Mouse (Mus musculus): ENCODE data around the gene Zbtb9. TPM values are rescaled to one million over a fixed set of nuclear protein-coding genes. Genes with fewer than 3 reads are reported as not detected.

Zbtb9 gene
- polyA plus RNA-seq, 1 experiment from 2014 or later, result 12.8 TPM

DNA sequence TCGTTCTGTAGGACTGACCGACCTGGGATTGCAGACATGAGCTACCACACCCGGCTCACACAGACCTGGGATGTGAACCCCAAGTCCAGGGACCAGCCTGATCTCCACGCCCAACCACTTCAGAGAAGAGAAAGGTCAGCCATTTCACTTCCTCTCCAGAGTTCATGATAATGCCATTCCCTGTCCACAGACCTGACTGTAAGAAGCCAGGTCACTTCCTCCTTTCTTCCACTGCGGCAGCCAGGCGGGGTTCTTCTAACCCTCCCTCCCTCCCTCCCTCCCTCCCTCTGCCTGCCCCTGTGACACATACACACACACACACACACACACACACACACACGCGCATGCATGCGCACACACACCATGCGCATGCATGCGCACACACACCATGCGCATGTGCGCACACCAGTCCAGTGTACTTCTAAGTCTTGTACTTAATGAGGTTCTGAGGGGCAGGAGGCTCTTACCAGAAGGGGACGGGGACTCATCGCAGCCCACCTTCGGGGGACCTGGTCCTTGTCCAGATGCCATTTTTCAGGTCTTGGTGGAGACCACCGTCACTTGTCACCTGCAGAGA lies 52.4 kb downstream of the Zbtb9 start:
- ATAC-seq (ENCODE audit: low FRiP score, low TSS enrichment), result no peak
- Histone ChIP-seq H3K27me3 (ENCODE audit: control insufficient read depth, insufficient read depth, low read length) (no peaks in the 10 kb centered on the region), H3K9me3 (ENCODE audit: control insufficient read depth, low read length) (no peaks in the 10 kb centered on the region), H3K36me3 (ENCODE audit: control insufficient read depth, insufficient read depth, low read length) (peaks cover 49% of the 10 kb centered on the region), H3K27ac (ENCODE audit: low read depth, low read length) (no peak overlapping the region), H3K4me1 (ENCODE audit: control insufficient read depth, insufficient read depth, low read length) (peaks cover 10% of the 10 kb centered on the region), H3K9ac (ENCODE audit: low read depth, low read length) (no peak overlapping the region), H3K4me2 (replicated peaks; ENCODE audit: low read depth, low read length) (no peak overlapping the region), H3K4me3 (ENCODE audit: low read length) (no peak overlapping the region)
- 93% methylated on average over 17 of the region's 17 CpGs for WGBS

DNA sequence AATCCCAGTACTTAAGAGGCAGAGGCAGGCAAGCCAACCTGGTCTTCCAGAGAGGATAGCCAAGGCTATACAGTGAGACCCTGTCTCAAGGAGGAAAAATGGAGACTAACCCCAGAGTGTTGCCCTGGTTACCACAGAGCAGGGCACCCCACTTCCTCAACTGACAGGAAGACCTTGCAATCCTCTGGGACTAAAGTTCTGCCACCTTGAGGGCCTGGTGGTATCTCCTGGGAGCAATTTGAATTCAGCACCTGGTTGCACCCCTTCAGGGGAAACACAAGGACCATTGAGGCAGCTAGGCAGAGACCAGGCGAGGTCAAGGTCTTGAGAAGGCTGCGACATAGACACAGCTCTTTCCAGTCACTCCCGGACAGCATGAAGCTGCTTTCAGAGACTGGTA lies 53.0 kb downstream of the Zbtb9 start:
- H3K4me2 ChIP-seq (replicated peaks; ENCODE audit: low read depth, low read length), result no peak overlapping the region
- no peak for ATAC-seq (ENCODE audit: low FRiP score, low TSS enrichment)
- no peak overlapping the region for H3K9ac ChIP-seq (ENCODE audit: low read depth, low read length)
- H3K4me1 ChIP-seq (ENCODE audit: control insufficient read depth, insufficient read depth, low read length), result peaks cover 10% of the 10 kb centered on the region
- no peaks in the 10 kb centered on the region for H3K27me3 ChIP-seq (ENCODE audit: control insufficient read depth, insufficient read depth, low read length)
- no peak overlapping the region for H3K27ac ChIP-seq (ENCODE audit: low read depth, low read length)
- WGBS, result 93% methylated on average over 3 of the region's 3 CpGs
- H3K4me3 ChIP-seq (ENCODE audit: low read length), result no peak overlapping the region
- H3K36me3 ChIP-seq (ENCODE audit: control insufficient read depth, insufficient read depth, low read length), result peaks cover 44% of the 10 kb centered on the region
- no peaks in the 10 kb centered on the region for H3K9me3 ChIP-seq (ENCODE audit: control insufficient read depth, low read length)

DNA sequence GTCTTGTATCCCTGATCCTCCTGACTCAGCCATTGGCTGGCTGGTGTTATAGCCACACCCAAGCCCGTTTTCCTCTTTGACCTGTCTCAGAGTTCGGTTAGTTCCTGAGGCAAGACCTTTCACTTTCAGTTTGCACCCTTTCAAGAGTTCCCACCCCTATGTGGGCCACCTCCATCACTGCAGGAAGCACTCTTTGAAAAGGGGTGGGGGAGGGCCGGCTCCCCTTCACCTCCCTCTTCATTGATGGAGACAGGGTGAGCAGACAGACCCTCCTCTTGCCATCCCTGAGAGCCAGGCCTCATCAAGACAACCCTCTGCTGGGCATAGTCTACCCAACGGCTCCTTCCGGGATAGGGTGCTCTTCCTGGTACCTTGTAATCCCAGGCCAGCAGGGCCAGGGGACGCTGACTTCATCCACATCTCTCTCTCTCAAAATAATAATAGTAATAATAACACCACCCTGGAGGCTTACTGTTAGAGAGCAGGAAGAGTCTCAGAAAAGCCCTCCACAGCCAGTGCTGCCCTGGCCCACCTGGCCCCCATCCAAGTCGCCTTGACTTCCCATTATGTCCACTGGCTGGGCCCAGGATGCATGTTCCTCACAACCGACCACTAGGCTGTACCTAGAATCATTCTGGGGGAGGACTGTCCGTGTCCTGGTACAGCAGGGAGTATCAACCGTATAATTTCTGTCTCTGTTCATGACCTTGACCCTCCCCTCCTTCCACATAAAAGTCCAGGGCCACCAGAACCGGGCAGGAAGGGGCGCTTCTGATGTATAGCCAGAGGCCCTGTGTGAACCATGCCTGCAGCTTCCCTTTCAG lies 54.7 kb downstream of the Zbtb9 start:
- no peaks in the 10 kb centered on the region for H3K27me3 ChIP-seq (ENCODE audit: control insufficient read depth, insufficient read depth, low read length)
- peak overlapping the region; percentile 88 for H3K9ac ChIP-seq (ENCODE audit: low read depth, low read length)
- peak overlapping the region; percentile 93 for H3K4me2 ChIP-seq (replicated peaks; ENCODE audit: low read depth, low read length)
- ATAC-seq (ENCODE audit: low FRiP score, low TSS enrichment), result peak; percentile 17
- WGBS, result 23% methylated on average over 12 of the region's 12 CpGs
- H3K36me3 ChIP-seq (ENCODE audit: control insufficient read depth, insufficient read depth, low read length), result peaks cover 27% of the 10 kb centered on the region
- no peaks in the 10 kb centered on the region for H3K9me3 ChIP-seq (ENCODE audit: control insufficient read depth, low read length)
- H3K4me3 ChIP-seq (ENCODE audit: low read length), result peak overlapping the region; percentile 70
- peak overlapping the region; percentile 60 for H3K27ac ChIP-seq (ENCODE audit: low read depth, low read length)
- H3K4me1 ChIP-seq (ENCODE audit: control insufficient read depth, insufficient read depth, low read length), result peaks cover 10% of the 10 kb centered on the region

DNA sequence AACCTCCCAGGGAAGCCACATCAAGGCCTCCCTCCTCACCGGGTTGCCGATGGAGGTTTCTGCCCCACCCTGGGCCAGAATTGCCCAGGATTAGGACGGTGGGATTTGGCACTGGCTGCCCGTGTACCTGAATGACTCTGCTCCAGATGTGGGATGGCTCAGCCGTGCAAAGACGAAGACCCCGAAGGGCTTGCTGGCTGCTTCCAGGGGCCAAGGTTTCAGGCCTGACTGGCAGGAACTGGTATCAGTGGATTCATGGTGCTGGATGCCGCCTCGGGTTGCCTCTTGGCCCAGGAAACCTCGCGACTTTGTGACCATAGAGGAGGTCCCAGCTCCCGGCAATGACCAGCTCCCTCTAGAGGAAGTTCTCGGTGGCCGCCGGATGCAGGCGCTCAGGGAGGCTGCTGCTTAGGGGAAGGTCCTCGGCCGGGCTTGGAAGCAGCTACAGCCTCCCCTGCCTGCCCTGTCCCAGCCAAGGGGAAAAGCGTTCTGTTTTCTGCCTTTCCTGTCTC lies 55.4 kb downstream of the Zbtb9 start:
- no peaks in the 10 kb centered on the region for H3K27me3 ChIP-seq (ENCODE audit: control insufficient read depth, insufficient read depth, low read length)
- ATAC-seq (ENCODE audit: low FRiP score, low TSS enrichment), result peak; percentile 81
- WGBS, result 2% methylated on average over 19 of the region's 19 CpGs
- peak overlapping the region; percentile 88 for H3K9ac ChIP-seq (ENCODE audit: low read depth, low read length)
- H3K27ac ChIP-seq (ENCODE audit: low read depth, low read length), result peak overlapping the region; percentile 60
- H3K36me3 ChIP-seq (ENCODE audit: control insufficient read depth, insufficient read depth, low read length), result peaks cover 25% of the 10 kb centered on the region
- peak overlapping the region; percentile 93 for H3K4me2 ChIP-seq (replicated peaks; ENCODE audit: low read depth, low read length)
- H3K9me3 ChIP-seq (ENCODE audit: control insufficient read depth, low read length), result no peaks in the 10 kb centered on the region
- H3K4me3 ChIP-seq (ENCODE audit: low read length), result peak overlapping the region; percentile 70
- H3K4me1 ChIP-seq (ENCODE audit: control insufficient read depth, insufficient read depth, low read length), result peaks cover 10% of the 10 kb centered on the region

DNA sequence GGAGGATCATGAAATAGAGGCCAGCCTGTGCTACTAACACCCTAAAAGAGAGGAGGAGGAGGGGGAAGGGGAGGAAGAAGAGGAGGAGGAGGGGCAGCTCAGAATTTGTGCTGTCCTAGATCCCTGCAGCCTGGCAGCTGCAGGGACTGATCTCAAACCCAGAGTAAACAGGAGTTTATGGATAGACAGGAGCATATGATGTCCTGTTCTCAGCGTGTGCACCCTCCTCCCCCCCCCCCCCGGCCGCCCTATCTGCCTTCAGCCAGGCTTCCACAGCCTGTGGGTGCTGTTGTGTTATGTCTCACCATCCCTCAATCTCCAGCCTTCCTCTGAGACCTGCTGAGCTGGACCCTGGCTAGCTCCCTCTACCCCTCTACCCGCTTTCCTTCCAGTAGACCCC lies 55.9 kb downstream of the Zbtb9 start, which contains the start of gene Bak1:
TSS of gene Bak1 (minus strand) at position 101 of the 400 bp plus-strand sequence.
- ATAC-seq (ENCODE audit: low FRiP score, low TSS enrichment), result no peak

DNA sequence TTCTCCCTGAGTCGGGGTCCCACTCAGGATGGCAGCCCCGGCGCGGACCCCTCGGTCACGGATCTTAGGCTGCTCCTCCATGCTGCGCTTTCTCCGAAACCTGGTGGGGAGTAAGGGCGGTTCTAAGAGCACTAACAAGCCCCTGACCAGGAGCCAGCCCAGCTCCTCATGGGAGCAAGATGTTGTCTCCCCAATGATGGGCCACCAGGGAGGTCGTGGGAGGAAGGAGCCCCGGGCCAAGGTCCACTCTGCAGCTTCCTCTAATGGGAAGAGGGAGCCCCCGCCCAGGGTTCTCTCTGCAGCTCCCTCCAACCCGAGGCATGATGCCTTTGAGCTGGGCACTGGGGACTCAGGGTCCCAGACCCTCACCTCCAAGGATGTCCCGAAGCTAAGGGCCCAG lies 56.5 kb downstream of the Zbtb9 start:
- Histone ChIP-seq H3K9me3 (ENCODE audit: control insufficient read depth, low read length) (no peaks in the 10 kb centered on the region), H3K9ac (ENCODE audit: low read depth, low read length) (no peak overlapping the region), H3K27ac (ENCODE audit: low read depth, low read length) (no peak overlapping the region), H3K36me3 (ENCODE audit: control insufficient read depth, insufficient read depth, low read length) (peaks cover 15% of the 10 kb centered on the region), H3K4me3 (ENCODE audit: low read length) (no peak overlapping the region), H3K4me1 (ENCODE audit: control insufficient read depth, insufficient read depth, low read length) (peaks cover 10% of the 10 kb centered on the region), H3K27me3 (ENCODE audit: control insufficient read depth, insufficient read depth, low read length) (no peaks in the 10 kb centered on the region), H3K4me2 (replicated peaks; ENCODE audit: low read depth, low read length) (no peak overlapping the region)
- 89% methylated on average over 14 of the region's 14 CpGs for WGBS
- ATAC-seq (ENCODE audit: low FRiP score, low TSS enrichment), result no peak

More for the DNA sequence above, 55.9 kb downstream of the Zbtb9 start, which contains the start of gene Bak1:
- Histone ChIP-seq H3K4me1 (ENCODE audit: control insufficient read depth, insufficient read depth, low read length) (peaks cover 10% of the 10 kb centered on the region), H3K27ac (ENCODE audit: low read depth, low read length) (peak within 1 kb of the TSS; percentile 60), H3K4me2 (replicated peaks; ENCODE audit: low read depth, low read length) (peak within 1 kb of the TSS; percentile 93), H3K4me3 (ENCODE audit: low read length) (peak within 1 kb of the TSS; percentile 70), H3K27me3 (ENCODE audit: control insufficient read depth, insufficient read depth, low read length) (no peaks in the 10 kb centered on the region), H3K36me3 (ENCODE audit: control insufficient read depth, insufficient read depth, low read length) (peaks cover 20% of the 10 kb centered on the region), H3K9me3 (ENCODE audit: control insufficient read depth, low read length) (no peaks in the 10 kb centered on the region), H3K9ac (ENCODE audit: low read depth, low read length) (peak within 1 kb of the TSS; percentile 88)
- WGBS, result 60% methylated on average over 2 of the region's 4 CpGs

DNA sequence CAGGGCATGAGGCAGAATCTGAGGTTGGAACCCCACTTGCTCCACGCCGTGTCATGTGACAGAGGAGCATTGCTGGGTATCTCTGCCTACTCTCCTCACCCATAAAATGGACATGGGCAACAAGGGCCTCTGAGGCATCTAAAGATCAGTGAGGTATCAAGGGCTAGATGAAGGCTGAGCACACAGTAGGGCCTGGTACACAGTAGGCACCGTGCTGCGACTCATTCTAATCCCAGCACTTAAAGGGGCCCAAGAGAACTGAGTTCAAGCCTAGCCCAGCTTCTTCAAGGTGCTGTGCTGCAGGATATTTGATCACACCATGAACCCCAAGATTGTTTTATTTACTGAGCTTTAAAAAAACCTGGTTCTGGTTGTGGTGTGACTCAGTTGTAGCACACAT lies 57.9 kb downstream of the Zbtb9 start:
- WGBS, result 91% methylated on average over 4 of the region's 4 CpGs
- no peaks in the 10 kb centered on the region for H3K9me3 ChIP-seq (ENCODE audit: control insufficient read depth, low read length)
- peaks cover 2% of the 10 kb centered on the region; the same call in 1 of the 2 replicates for H3K36me3 ChIP-seq (ENCODE audit: control insufficient read depth, insufficient read depth, low read length)
- H3K4me2 ChIP-seq (replicated peaks; ENCODE audit: low read depth, low read length), result no peak overlapping the region
- H3K4me3 ChIP-seq (ENCODE audit: low read length), result no peak overlapping the region
- no peaks in the 10 kb centered on the region for H3K27me3 ChIP-seq (ENCODE audit: control insufficient read depth, insufficient read depth, low read length)
- no peak overlapping the region for H3K9ac ChIP-seq (ENCODE audit: low read depth, low read length)
- ATAC-seq (ENCODE audit: low FRiP score, low TSS enrichment), result no peak
- peaks cover 13% of the 10 kb centered on the region for H3K4me1 ChIP-seq (ENCODE audit: control insufficient read depth, insufficient read depth, low read length)
- H3K27ac ChIP-seq (ENCODE audit: low read depth, low read length), result no peak overlapping the region

DNA sequence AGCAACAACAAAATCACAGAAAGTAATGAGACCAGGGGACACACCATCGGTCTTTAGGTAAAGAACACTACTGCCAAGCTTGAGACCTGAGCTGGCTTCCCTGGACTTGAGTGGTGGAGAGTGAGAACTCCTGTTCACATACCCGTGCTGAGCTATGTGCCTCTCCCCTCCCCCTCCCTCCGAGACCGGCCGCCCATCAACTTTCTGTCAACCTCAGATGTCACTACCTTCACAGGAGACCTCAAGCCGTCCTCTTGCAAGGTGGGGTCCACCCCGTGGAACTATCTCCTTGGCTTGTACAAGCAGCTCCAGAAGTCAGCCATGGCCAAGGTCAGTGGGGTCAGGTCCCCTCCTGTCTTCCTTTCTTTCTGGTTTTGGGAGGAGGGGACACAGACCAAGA lies 59.4 kb downstream of the Zbtb9 start:
- Histone ChIP-seq H3K4me3 (ENCODE audit: low read length) (no peak overlapping the region), H3K9ac (ENCODE audit: low read depth, low read length) (peak overlapping the region; percentile 28; the same call in 1 of the 2 replicates), H3K27ac (ENCODE audit: low read depth, low read length) (no peak overlapping the region), H3K4me1 (ENCODE audit: control insufficient read depth, insufficient read depth, low read length) (peaks cover 10% of the 10 kb centered on the region), H3K36me3 (ENCODE audit: control insufficient read depth, insufficient read depth, low read length) (no peaks in the 10 kb centered on the region), H3K9me3 (ENCODE audit: control insufficient read depth, low read length) (no peaks in the 10 kb centered on the region), H3K27me3 (ENCODE audit: control insufficient read depth, insufficient read depth, low read length) (no peaks in the 10 kb centered on the region), H3K4me2 (replicated peaks; ENCODE audit: low read depth, low read length) (no peak overlapping the region)
- ATAC-seq (ENCODE audit: low FRiP score, low TSS enrichment), result no peak
- 56% methylated on average over 7 of the region's 7 CpGs for WGBS

DNA sequence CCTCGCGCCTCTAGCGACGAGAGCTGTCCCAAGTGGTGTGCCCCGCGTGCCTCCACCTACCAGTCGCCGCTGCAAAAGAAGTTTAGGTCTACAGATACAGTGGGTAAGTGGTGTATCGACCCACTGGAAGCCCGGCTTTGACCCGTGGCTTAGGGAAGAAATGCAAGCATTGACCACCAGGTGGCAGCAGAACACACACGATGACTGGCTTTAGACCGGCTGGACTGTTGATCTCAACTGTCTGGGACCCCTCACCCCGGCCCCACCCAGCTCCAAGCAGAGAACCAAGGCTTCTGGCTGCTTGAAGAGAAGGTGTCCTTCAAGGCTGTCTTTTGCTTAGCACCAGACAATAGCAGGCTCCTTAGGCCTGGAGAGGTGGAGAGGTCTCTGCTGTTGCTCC lies 59.9 kb downstream of the Zbtb9 start:
- under 1% methylated on average over 14 of the region's 14 CpGs for WGBS
- Histone ChIP-seq H3K27ac (ENCODE audit: low read depth, low read length) (no peak overlapping the region), H3K9me3 (ENCODE audit: control insufficient read depth, low read length) (no peaks in the 10 kb centered on the region), H3K4me2 (replicated peaks; ENCODE audit: low read depth, low read length) (0 out of 2 replicates have a peak overlapping the region, but pooled peaks have one; percentile 17), H3K36me3 (ENCODE audit: control insufficient read depth, insufficient read depth, low read length) (no peaks in the 10 kb centered on the region), H3K4me3 (ENCODE audit: low read length) (no peak overlapping the region), H3K4me1 (ENCODE audit: control insufficient read depth, insufficient read depth, low read length) (peaks cover 6% of the 10 kb centered on the region), H3K27me3 (ENCODE audit: control insufficient read depth, insufficient read depth, low read length) (no peaks in the 10 kb centered on the region), H3K9ac (ENCODE audit: low read depth, low read length) (peak overlapping the region; percentile 28; the same call in 1 of the 2 replicates)
- ATAC-seq (ENCODE audit: low FRiP score, low TSS enrichment), result peak; percentile 48
